Mouse (Mus musculus) small intestine, adult 2 months (tissue): Measurements from ENCODE around the gene Ell2.

ENCODE experiments used
- CTCF ChIP-seq: fragments of 200-500 bp; IDR thresholded peaks from 2 replicates; pipeline ENCODE4 v1.5.1; 2012; ENCODE audit warnings: low read depth, mild to moderate bottlenecking, control low read depth, inconsistent platforms, low read length, moderate library complexity, mixed read lengths; ENCODE audit not compliant: insufficient replicate concordance, insufficient read length; ENCODE audit errors: extremely low read depth
- POLR2A ChIP-seq: fragments of 200-500 bp; IDR thresholded peaks from 2 replicates; pipeline ENCODE4 v1.6.1; 2012; ENCODE audit warnings: low read depth, mild to moderate bottlenecking, control low read depth, inconsistent platforms, low read length, moderate library complexity

GRCm38 (mm10) chr13:75817183-75817582 is 110.6 kb downstream of the Ell2 start:
- TF ChIP-seq CTCF (no peak), POLR2A (no peak)
